Mouse (Mus musculus) cerebellum, adult 8-10 months (tissue): ENCODE measurements around the gene Gm9112.
"Not testable (repeated sequence)": the region's sequence is repeated elsewhere in the genome, so short reads cannot be mapped to it uniquely, and the experiment has no call there.

Experiments
- DNase-seq: peaks from one replicate; pipeline ENCODE4 v3.0.0; 2022

Gm9112 gene

DNA sequence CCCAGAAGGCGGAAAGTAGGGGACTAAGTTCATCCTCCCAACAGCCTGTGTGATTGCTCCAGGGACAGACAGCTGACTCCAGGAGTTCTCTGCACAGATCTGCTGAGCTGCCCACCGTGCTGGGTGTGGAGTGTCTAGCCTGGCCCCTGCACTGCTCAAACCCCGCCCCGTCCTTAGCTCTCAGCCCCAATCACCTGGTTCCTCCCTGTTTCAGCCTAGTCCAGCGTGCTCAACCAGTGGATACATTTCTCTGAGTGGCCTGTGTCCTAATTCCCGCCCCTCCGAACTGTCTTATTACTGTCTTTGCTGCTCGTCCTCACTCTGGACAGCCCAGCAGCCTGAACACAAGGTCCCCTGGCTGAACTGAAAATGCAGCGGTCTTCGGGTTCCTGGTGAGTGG, at the start of gene Gm9112, which contains the start of gene Dmrtc1b:
Gm9112 (minus strand) TSS at position 101 of the 400 bp plus-strand sequence.
Dmrtc1b (plus strand) TSS at position 331 of the 400 bp plus-strand sequence.
- not testable (repeated sequence) for DNase-seq

DNA sequence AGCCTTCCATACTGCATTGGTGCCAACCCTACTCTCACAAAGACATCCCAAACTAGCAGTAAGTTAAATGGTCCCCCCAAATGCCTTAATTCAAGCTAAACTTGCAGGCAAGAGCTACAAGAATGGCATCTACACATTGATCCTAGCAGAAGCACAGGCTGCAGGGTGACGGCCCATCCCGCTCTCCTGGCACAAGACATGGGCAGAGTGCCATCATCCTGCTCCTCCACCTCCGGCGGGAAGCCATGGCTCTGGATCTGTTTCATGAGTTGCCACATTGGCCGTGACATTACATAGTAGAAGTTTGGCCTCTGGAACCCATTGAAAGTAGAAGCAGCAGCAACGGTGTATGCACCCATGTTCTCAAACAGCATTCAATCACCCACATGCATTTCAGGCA, 16.8 kb upstream of the Gm9112 start:
- DNase-seq, result not testable (repeated sequence)

DNA sequence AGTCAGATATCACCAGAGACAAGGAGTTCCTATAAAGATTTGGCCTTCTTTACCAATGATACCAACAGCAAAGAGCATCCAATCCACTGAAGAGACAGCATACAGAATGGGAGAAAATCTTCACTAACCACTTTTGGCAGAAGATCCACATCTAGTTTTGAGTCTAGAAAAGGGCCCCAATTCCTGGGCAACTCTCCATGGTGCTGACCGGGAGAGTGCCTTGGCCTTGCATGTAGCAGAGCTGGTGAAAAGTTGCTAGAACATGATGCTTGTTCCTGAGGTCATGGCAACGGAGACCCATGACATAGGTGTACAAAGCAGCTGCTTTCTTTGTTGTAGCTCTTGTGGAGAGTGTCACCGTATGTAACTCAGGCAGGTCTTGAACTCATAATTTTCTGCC, 6.8 kb downstream of the Gm9112 start:
- DNase-seq, result not testable (repeated sequence)

DNA sequence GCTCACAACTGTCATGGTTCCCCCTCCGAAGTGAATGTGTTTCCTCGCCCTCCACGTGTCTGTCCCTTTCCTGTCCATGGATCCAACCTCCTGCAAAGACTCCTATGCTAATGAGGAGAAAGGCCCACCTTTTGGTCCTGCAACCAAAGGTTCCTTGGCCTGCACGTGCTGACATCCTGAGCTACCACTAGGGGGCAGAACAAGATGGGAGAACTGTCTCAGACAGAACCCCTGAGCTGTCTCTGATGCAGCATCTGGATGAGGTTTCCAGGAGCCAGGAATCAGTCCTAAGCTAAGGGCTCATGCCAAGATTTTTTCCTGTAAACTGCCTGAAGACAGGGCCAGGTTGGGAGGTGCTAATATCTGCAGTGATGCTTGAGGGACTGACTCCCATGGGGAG, 18.2 kb downstream of the Gm9112 start:
- DNase-seq, result peak; percentile 28

DNA sequence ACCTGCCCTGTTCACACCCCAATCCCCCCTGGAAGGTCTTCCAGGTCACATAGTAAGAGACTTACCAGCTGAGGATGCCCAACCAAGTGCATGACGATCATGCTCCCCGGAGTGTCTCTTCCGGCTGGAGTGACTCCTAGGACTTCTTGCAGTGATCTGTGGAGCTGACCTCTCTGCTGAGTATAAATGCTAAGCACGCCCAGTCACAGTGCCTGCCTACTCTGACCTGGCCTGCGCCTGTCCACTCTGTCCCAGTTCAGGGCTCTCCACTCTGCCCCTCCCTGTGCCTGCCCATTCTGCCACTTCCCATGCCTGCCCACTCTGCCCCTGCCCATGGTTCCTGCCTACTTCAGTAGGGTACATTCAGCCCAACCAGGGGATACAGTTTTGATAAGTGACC, 20.6 kb downstream of the Gm9112 start, which contains the start of gene Gm3880:
Gm3880 (minus strand) TSS at position 101 of the 400 bp plus-strand sequence.
- DNase-seq, result not testable (repeated sequence)

DNA sequence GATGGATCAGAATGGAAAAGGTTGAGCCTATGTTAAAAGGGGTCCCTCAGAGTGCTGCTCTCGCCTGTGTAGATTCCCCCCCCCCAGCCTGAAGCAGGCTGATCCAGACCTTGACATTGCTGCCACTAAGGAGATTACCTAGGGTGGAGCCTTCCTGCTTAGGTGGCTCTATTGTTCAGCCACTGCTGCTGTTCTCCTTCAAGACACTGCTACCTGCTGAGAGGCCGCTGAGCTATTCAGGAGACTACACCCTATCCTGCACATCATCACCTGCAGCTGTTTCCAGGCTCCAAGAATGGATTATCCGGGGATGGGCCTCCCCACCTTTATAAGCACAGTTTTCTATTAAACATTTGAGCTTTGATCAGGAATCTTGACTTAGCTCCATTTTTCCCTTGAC, 22.7 kb downstream of the Gm9112 start:
- not testable (repeated sequence) for DNase-seq

- no peak for DNase-seq
Observed at GRCm38 (mm10) chrX:102666641-102667040, 40.8 kb downstream of the Gm9112 start.

DNA sequence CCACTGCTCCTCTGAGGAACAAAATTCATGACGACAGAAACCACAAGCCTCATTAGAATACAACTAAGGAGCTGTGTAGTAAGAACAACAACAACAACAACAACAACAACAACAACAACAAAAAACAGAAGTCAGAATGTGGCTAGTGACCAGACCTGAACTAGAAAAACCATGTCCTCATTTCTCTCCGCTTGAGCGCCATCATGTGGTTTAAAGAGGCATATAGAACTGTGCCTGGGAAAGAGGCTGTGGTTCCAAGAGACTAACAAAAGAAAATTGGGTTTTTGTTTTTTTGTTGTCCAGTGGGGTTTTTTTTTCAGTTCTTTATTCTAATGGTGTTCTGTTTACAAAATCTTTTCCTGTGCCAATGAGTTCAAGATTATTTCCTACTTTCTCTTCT, 46.7 kb downstream of the Gm9112 start:
- no peak for DNase-seq
